Mouse (Mus musculus) naive thymus-derived CD4-positive, alpha-beta T cell, adult 2 months (primary cell): ENCODE results near the gene Cbx5.

Experiments used
- DNase-seq: peaks from one replicate; pipeline ENCODE4 v3.0.0-alpha.2; 2011; ENCODE audit warnings: low read depth

Gene Cbx5

GRCm38 (mm10) chr15:103214971-103215907 lies 24.4 kb downstream of the Cbx5 start:
- peak; percentile 87 for DNase-seq

GRCm38 (mm10) chr15:103214149-103214548 lies 25.5 kb downstream of the Cbx5 start:
- DNase-seq, result no peak

- DNase-seq, result peak; percentile 50
Measured at GRCm38 (mm10) chr15:103205156-103205555, 34.5 kb downstream of the Cbx5 start.

- DNase-seq, result no peak
Measured at GRCm38 (mm10) chr15:103202088-103202793, 37.4 kb downstream of the Cbx5 start.

DNA sequence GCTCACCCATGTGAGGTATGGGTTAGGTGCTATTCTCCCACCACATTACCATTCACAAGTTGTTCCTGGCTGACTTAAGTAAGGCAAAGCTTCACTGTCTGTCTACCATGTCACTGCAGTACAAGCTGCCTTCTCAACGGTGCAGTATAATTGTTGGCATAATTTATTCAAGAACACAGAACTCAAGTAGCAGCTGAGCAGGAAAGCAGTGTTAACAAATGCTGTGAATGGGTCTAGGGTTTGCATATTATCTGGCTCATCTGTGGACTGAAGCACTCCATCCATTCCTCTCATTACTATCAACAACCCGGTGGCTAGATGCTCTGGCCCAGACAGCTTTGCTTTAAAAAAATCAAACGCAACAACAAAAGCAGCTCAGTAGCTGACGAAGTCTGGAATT lies 41.8 kb downstream of the Cbx5 start:
- no peak for DNase-seq

- DNase-seq, result no peak
Measured at GRCm38 (mm10) chr15:103196835-103197234, 42.8 kb downstream of the Cbx5 start.

GRCm38 (mm10) chr15:103193606-103194005 lies 46.0 kb downstream of the Cbx5 start:
- DNase-seq, result no peak

DNA sequence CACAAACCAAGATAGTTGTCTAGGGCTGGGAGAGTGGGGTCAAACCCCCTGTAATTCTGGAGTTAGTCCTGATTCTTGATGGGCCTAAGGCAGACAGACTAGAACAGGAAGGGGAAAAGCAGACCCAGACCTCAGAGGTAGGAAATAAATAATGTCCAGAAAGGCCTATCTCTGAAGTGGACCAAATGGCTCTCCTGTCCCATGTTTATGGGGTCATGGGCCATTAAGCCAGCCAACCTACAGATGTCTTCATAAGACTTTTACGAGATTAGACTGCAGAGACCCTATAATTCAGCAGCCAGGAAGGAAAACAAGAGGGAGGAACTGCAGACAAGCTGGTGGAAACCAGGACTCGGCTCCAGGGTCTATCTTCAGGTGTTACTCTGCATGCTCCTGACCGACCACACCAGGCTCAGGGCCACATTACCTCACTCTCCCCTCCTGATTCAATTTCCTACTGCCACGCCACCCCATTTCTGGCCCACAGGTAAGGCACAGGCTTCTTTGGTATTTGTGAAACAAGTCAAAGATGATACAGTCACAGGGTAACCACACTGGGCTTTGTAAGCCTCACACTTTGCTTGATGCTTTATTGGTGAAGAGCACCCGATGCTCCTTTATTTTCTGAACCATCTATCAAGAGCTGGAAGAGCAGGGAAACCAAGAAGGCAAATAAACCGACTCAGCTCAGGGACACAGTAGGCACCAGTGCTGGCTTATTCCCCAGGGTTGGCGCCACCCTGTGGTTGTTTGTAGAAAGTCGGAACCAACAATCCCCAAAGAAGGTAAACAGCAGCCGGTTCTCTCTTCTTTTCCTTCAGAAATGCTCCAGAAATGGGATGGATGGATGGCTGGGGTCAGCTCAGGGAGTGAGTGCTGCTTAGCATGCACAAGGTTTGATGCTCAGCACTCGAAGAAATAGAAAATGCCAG lies 48.8 kb downstream of the Cbx5 start:
- DNase-seq, result peak; percentile 54

DNA sequence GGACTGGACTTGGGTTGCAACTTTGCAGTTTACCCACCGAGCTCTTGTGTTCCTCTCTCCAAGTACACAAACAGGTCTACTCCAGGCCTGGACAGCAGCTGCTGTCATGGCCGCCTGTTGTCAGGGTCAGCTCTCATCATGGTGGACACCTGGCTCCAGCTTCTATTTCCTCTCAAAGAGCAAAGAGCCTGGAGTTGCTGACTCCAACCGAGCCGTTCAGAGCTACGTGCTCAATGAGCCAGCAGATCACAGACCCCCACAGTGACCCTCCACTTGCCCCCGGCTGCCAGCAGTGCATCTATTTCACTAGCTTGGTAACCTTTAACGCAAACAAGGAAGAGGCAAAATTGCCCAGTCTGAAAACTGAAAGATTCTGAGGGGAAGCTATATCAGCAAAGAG lies 49.5 kb downstream of the Cbx5 start:
- no peak for DNase-seq

DNA sequence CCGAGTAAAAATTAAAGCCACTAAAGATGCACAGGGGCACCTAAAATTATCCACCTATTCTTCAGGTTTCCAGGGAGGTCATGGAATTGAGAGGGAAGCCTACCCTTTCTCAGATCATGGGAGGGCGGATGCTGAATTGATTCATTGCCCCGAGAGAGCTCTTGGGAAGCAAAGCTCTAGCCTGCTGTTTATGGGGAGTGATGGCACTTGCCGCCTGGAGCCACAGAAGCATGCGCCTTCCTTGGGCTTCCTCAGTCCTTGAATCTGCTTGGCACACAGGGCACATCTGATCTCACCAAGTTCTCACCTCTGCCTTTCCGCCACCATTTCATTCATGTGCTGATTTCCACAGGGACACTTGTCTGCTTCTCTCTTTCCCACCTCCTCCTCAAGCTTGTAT lies 51.8 kb downstream of the Cbx5 start:
- no peak for DNase-seq

DNA sequence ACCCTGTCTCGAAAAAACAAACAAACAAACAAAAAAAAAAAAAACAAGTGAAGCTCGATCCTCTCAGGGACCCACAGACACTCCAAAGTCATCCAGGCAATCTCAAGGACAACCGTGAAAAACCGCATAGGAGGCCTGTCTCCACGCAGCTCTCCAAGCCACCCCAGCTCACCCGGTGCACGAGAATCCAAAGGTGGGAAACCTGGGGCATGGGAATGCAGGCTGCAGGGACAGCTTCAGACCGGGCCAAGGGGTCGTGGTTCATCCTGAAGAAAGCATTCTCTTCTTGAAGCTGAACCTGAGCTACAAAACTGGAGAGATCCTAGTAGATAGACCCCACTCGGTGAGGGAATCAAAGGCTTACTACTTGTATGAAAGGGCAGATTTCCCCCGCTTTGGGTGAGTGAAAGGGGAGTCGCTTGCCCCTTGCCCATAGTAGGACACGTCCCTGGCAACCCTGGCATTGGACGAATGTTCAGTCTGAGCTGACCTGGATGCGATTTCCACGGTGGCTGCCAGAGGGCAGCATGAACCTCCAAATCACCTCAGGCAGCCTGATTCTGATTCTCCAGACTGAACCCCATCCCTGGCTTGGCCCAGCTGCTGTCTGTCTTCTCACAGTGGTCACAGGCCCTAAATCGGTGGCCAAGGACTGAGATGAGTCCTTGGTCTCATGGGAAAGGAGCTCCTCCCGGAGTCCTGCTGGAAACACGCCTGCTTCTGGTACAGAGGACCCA lies 54.0 kb downstream of the Cbx5 start:
- DNase-seq, result peak; percentile 49

GRCm38 (mm10) chr15:103183651-103184610 lies 55.7 kb downstream of the Cbx5 start:
- DNase-seq, result no peak

DNA sequence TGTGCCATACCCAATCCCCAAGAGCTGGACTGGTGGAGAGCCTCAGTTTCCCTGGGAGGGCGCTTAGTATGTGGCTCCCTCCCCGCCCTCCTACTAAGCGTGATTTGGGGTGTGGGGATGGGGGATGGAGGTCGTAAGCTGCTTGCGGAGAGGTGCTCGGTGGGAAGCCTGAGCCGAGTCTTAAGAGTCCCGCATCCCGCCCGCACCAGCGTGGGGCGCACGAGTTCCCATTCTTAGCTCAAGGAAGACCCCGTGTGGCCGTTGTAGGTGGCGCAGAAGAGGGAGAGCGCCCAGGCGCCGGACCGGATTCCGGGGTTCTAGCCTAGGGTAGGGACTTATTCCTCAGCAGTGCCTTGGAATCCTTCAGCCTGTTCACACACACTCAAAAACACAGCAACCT lies 56.5 kb downstream of the Cbx5 start:
- DNase-seq, result peak; percentile 75

DNA sequence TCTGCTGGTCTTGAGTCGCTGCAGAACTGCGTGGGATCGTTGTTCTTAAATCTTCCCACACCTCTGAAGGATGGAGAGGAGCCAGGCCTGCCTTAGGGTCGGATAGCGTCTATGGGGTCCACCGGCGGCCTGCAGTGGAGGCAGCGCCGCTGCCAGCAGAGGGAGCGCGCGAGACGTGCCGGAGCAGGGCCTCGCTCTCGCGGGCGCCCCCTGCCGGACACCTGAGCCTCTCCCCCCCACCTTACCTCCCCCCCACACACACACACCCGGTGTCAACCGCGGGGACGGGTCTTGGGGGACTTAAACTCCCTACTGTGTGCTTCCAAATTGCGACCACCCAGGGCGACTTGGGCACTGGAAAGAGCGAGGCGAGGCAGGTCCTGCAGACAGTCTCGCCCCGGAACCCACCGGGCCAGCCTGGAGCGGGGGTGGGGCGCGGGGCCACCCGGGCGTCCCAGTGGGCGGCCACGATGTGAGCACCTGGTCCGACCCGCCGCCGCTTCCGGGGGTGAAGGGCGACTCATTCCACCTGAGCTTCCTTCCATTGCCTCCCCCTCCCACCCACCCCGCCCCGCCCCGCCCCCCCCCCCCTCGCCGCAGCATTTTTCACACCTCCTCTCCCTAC lies 57.3 kb downstream of the Cbx5 start:
- DNase-seq, result peak; percentile 90

- no peak for DNase-seq
Measured at GRCm38 (mm10) chr15:103180406-103180805, 59.2 kb downstream of the Cbx5 start.

DNA sequence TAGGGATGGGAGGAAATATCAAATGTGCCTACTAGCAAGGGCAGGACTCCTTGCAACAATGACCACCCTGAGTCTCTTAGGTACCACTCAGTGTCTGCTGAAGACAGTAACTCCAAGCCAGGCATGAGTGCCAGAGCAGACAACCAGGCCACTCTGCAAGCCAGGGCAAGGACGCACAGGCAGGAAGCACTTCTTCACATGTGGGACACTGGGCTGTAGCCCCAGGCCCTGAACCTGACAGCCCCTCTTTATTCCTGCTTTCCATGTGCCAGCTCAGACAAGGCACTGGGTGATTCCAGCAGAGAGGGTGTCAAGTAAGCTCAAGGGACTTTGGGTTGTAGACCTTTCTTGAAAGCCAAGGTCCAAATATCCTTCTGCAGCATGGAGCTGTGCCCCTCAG lies 60.8 kb downstream of the Cbx5 start:
- DNase-seq, result no peak

- DNase-seq, result peak; percentile 66
Measured at GRCm38 (mm10) chr15:103178137-103178536, 61.5 kb downstream of the Cbx5 start.

GRCm38 (mm10) chr15:103177611-103178041 lies 62.0 kb downstream of the Cbx5 start:
- no peak for DNase-seq

DNA sequence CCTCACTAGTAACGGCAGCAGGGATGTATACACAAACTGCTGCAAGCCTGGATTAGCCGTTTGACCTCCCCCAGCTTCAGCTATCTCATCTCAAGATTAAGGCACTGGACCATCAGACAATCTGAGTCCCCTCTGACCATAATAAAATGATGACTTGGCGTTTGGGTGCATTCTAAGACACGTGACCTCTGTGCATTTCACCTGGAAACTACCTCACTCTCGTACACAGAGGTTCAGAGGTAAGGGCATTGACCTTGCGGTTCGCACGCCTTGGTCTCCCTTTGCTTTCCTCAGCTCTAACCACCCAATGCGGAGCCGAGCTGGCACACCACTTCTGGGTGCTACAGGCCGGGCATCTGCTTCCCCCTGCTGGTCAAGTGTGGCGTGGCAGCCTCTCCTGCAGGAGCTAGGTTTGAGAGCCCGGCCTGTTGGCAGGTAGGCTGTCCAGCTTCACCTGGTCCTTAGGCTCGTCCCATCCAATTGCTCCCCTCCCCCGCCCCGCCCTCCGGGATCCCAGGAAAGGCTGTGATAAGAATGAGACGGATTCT lies 62.7 kb downstream of the Cbx5 start:
- DNase-seq, result peak; percentile 90
